Mouse (Mus musculus) ES-Bruce4 (cell line): ENCODE data around the gene Lrrn2.

Source experiments
- CTCF ChIP-seq: IDR thresholded peaks from one replicate; pipeline ENCODE4 v1.8.1; 2011; ENCODE audit warnings: low read depth, low read length
- EP300 ChIP-seq: IDR thresholded peaks from 2 replicates; pipeline ENCODE4 v1.6.1; 2011; ENCODE audit warnings: low read depth, low read length; ENCODE audit not compliant: insufficient read depth
- POLR2A ChIP-seq: IDR thresholded peaks from one replicate; pipeline ENCODE4 v1.8.1; 2011; ENCODE audit warnings: low read length; ENCODE audit not compliant: insufficient read depth

GRCm38 (mm10) chr1:132880161-132881005 lies at the start of gene Lrrn2:
- TF ChIP-seq EP300 (no peak), CTCF (no peak), POLR2A (no peak)
